Mouse (Mus musculus) adrenal gland, adult 8-10 months (tissue): ENCODE measurements around the gene Sar1b. TPM values are rescaled to one million over a fixed set of nuclear protein-coding genes. Genes with fewer than 3 reads are reported as not detected.
"Not testable (repeated sequence)": the region's sequence is repeated elsewhere in the genome, so short reads cannot be mapped to it uniquely, and the experiment has no call there.

ENCODE experiments used
- DNase-seq: peaks from one replicate; pipeline ENCODE4 v3.0.0; 2022
- total RNA-seq, 4 experiments: library from RNA; stranded (reverse); gene quantifications; 2 replicates each; pipeline ENCODE4 v1.2.4; 2022

Gene Sar1b
- 100 to 1,000 TPM in 2 of 4 experiments, 10 to 100 TPM in 2; 96.3 to 116 (median 101) TPM for total RNA-seq

GRCm38 (mm10) chr11:51763213-51763907, at the start of gene Sar1b, which contains the start of gene Sec24a:
Sar1b (plus strand) TSS chr11:51763687.
Sec24a (minus strand) TSS chr11:51763634.
- peak; percentile 67 for DNase-seq

- no peak for DNase-seq
These were observed 42.4 kb upstream of the Sar1b start for GRCm38 (mm10) chr11:51721066-51721465.

- DNase-seq = no peak
These were observed 30.6 kb upstream of the Sar1b start for GRCm38 (mm10) chr11:51732883-51733282.

- DNase-seq = not testable (repeated sequence)
These were observed 29.3 kb upstream of the Sar1b start for GRCm38 (mm10) chr11:51734218-51734617.

- DNase-seq = no peak
These were observed 24.7 kb upstream of the Sar1b start for GRCm38 (mm10) chr11:51738651-51739403.

- DNase-seq = no peak
These were observed 22.8 kb upstream of the Sar1b start for GRCm38 (mm10) chr11:51740701-51741100.

- DNase-seq = no peak
These were observed 17.4 kb upstream of the Sar1b start for GRCm38 (mm10) chr11:51746096-51746495.

GRCm38 (mm10) chr11:51751623-51752225, 11.8 kb upstream of the Sar1b start:
- not testable (repeated sequence) for DNase-seq

- DNase-seq = peak; percentile 47
These were observed 7.7 kb upstream of the Sar1b start for GRCm38 (mm10) chr11:51755621-51756311.

- DNase-seq = peak; percentile 94
These were observed 7.1 kb upstream of the Sar1b start for GRCm38 (mm10) chr11:51756352-51756771.

GRCm38 (mm10) chr11:51757023-51757422, 6.5 kb upstream of the Sar1b start:
- DNase-seq = no peak

- no peak for DNase-seq
These were observed 5.9 kb upstream of the Sar1b start for GRCm38 (mm10) chr11:51757625-51758024.

- not testable (repeated sequence) for DNase-seq
These were observed 5.3 kb upstream of the Sar1b start for GRCm38 (mm10) chr11:51758207-51758606.

- no peak for DNase-seq
These were observed 4.2 kb upstream of the Sar1b start for GRCm38 (mm10) chr11:51759251-51759650.

GRCm38 (mm10) chr11:51759941-51760657, 3.4 kb upstream of the Sar1b start:
- DNase-seq = no peak

GRCm38 (mm10) chr11:51761241-51761640, 2.2 kb upstream of the Sar1b start:
- no peak for DNase-seq

- DNase-seq = no peak
These were observed 468 bp downstream of the Sar1b start for GRCm38 (mm10) chr11:51763955-51764354.

GRCm38 (mm10) chr11:51764816-51765215, 1.3 kb downstream of the Sar1b start:
- DNase-seq = no peak

- DNase-seq = no peak
These were observed 4.2 kb downstream of the Sar1b start for GRCm38 (mm10) chr11:51767579-51768220.

GRCm38 (mm10) chr11:51768296-51768695, 4.8 kb downstream of the Sar1b start:
- no peak for DNase-seq

- no peak for DNase-seq
These were observed 12.0 kb downstream of the Sar1b start for GRCm38 (mm10) chr11:51775507-51775906.
